Mouse (Mus musculus) thymus, postnatal 14 days (tissue): ENCODE data around the gene Nap1l4.

Experiments used
- DNase-seq: peaks from one replicate; pipeline ENCODE4 v3.0.0; 2021

Gene Nap1l4

DNA sequence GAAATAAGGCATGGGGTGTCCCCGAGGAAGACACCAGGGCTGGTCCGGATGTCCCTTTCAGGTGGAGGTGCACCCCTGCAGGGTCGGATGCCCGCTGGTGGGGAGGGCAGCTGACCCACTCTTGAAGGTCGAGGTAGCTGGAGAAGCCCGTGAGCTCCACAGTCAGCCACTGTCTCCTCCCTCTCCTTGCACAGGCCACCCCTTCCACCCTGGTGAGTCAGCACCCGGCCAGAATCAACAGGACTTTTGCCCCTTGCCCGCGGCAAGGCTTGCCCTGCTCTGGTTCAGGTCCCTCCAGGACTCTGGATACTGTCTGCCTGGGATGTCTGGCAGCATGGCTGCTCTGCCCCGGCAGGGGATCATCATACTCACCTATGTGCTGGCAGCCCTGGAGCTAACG, 73.0 kb downstream of the Nap1l4 start:
- no peak for DNase-seq

DNA sequence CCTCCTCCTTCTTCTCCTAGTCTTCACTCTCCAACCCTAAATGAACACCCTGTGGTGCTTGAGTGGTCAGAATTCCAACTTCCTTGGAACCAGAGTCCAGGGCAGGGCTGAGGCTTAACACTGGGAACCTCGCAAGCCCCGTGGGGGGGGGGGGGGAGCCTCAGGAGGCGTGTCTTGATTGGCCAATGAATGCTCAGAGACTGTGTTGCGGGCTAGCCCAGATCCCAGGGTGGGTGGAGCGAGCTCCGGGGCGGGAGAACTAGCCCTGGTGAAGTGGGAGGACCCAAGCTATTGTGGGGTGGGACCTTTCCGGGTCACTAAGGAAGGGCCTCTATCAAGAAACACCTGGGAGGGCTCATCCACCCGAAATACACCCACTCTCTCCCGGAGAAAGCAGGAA, 74.1 kb downstream of the Nap1l4 start:
- no peak for DNase-seq

- no peak for DNase-seq
These were observed 75.4 kb downstream of the Nap1l4 start, which contains the start of gene Slc22a18 for GRCm38 (mm10) chr7:143473347-143474101. TSS of gene Slc22a18 (plus strand) at chr7:143473736.

DNA sequence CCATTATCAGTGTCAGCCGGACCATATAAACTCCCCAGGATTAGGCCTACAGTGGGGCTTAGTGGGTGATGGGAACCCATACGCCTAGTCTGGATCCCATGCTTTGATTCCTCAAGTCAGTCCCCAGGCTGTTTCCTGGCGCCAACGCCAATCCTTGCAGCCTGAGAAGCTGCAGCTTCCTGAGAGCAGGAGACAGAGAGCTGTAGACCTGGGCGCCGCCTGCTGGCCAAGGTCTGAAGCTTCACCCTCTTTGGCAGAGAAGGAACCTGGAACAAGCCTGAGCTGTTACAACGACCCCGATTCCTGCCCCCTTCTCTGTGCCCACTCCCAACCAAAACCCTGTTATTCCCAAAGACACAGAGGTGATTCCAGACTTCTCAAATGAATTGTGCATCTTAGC, 79.0 kb downstream of the Nap1l4 start:
- DNase-seq = peak; percentile 78

GRCm38 (mm10) chr7:143467714-143468113, 81.2 kb downstream of the Nap1l4 start:
- no peak for DNase-seq

- DNase-seq = peak; percentile 84
These were observed 82.7 kb downstream of the Nap1l4 start for GRCm38 (mm10) chr7:143466099-143466677.

DNA sequence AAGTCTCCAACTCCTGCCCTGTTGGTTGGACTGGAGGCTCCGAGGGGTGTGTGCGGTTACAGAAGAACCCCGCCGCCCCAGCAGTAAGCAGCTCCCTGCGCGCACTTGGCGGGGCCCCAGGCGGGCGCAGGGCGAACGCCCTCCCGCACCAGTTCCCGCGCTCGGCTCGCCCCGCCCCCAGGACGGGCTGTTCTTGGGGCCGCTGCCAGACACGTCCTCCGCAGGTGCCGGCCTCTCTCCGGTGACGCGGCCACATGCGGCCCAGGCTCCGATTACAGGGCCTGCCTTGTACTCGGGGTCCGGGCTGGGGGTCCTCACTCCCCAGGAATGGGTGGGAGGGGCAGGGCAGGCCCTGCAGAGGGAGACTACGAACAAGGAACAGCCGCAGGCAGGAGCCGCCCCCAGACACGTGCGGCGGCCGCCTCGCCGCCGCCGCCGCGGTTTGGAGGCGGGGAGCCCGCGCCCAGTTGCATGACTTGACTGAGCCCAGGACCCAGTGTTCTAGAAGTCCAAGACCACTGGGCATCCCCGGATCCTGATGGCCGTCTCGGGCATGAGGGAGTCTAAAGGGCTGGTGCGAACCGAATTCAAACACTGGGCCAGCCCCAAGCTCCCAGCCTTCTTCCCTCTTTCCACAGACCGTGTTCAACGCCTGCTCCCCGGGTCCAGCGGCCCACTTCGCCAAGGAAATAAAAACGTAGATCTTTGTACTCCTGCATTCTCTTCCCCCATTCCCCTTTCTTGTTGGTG, 83.9 kb downstream of the Nap1l4 start:
- peak; percentile 63 for DNase-seq

GRCm38 (mm10) chr7:143463865-143464415, 85.0 kb downstream of the Nap1l4 start:
- DNase-seq = peak; percentile 77
